Comparison of ENCODE assay signal across 30 mouse cellular contexts in genomic region chr16:58682046-58682445, GRCm38 (mm10). TPM values are rescaled to one million over a fixed set of nuclear protein-coding genes. Genes with fewer than 3 reads are reported as not detected.
A peak's percentile ranks its signal among the peaks of the same experiment; 100 is the strongest.
DNase-seq lines count a peak whose midpoint lies in the region; ATAC-seq and TF ChIP-seq lines count a peak whose summit lies in the region.
"Had no signal": no experiment of that assay in that cellular context is flagged by ENCODE, and none has a peak within 500 bp of the region (broad histone marks: within the 10 kb centered on the region; RNA-seq: fewer than 3 reads in every experiment).

No protein-coding gene starts in this region.

- no peak for TF ChIP-seq POLR2A in myocyte (IDR thresholded peaks at IDR 0.05; ENCODE audit: insufficient read length, low read depth)

- H3K4me1 ChIP-seq in liver, embryonic 11.5 days (replicated peaks; ENCODE audit: control insufficient read depth, insufficient read depth, low read length), result peaks cover 6% of the 10 kb centered on the region
- H3K4me1 ChIP-seq in liver, postnatal 0 days (ENCODE audit: insufficient read depth), result no peaks in the 10 kb centered on the region
- H3K4me1 ChIP-seq in liver, embryonic 13.5 days (replicated peaks), result peaks cover 43% of the 10 kb centered on the region
- peaks cover 41% of the 10 kb centered on the region for H3K4me1 ChIP-seq in liver, embryonic 15.5 days (replicated peaks)
- H3K4me1 ChIP-seq: embryonic facial prominence, embryonic 13.5 days; embryonic facial prominence, embryonic 15.5 days; forebrain, embryonic 10.5 days; forebrain, embryonic 12.5 days had no signal

- no peak for DNase-seq in liver, embryonic 11.5 days (ENCODE audit: low spot score)
- no peak for DNase-seq in liver, postnatal 0 days
- no peak for DNase-seq in liver, embryonic 13.5 days
- DNase-seq in heart, postnatal 10 days, result no peak
- no peak for DNase-seq in heart, adult 8-10 months (ENCODE audit: low spot score)
- DNase-seq: adrenal gland, adult 2 months; adrenal gland, postnatal 10 days; adrenal gland, postnatal 25 days; cerebellum, adult 11 months; cerebellum, adult 18-20 months; cerebellum, adult 8-10 months; cerebellum, adult 9-11 months; cerebellum, postnatal 14 days; cerebellum, postnatal 36 days; embryo, embryonic 11 days had no signal

- H3K27me3 ChIP-seq in liver, embryonic 11.5 days (replicated peaks; ENCODE audit: control insufficient read depth, insufficient read depth, low read length), result no peaks in the 10 kb centered on the region
- no peaks in the 10 kb centered on the region for H3K27me3 ChIP-seq in liver, postnatal 0 days (ENCODE audit: insufficient read depth, low read length)
- no peaks in the 10 kb centered on the region for H3K27me3 ChIP-seq in liver, embryonic 13.5 days
- no peaks in the 10 kb centered on the region for H3K27me3 ChIP-seq in liver, embryonic 15.5 days
- H3K27me3 ChIP-seq in myocyte (ENCODE audit: control insufficient read depth, insufficient read depth, insufficient read length), result no peaks in the 10 kb centered on the region
- H3K27me3 ChIP-seq: embryonic facial prominence, embryonic 13.5 days; embryonic facial prominence, embryonic 15.5 days; forebrain, embryonic 12.5 days had no signal

- H3K9ac ChIP-seq in liver, embryonic 11.5 days (ENCODE audit: low read depth, low read length), result no peak overlapping the region
- H3K9ac ChIP-seq in liver, postnatal 0 days (replicated peaks), result no peak overlapping the region
- no peak overlapping the region for H3K9ac ChIP-seq in liver, embryonic 13.5 days
- no peak overlapping the region for H3K9ac ChIP-seq in liver, embryonic 15.5 days
- H3K9ac ChIP-seq: embryonic facial prominence, embryonic 13.5 days; embryonic facial prominence, embryonic 15.5 days; forebrain, embryonic 12.5 days had no signal

- no peaks in the 10 kb centered on the region for H3K9me3 ChIP-seq in liver, embryonic 11.5 days (ENCODE audit: control insufficient read depth, low read length)
- H3K9me3 ChIP-seq in liver, postnatal 0 days (ENCODE audit: low read length), result no peaks in the 10 kb centered on the region
- no peaks in the 10 kb centered on the region for H3K9me3 ChIP-seq in liver, embryonic 13.5 days (replicated peaks)
- no peaks in the 10 kb centered on the region for H3K9me3 ChIP-seq in liver, embryonic 15.5 days (replicated peaks)
- H3K9me3 ChIP-seq: embryonic facial prominence, embryonic 13.5 days; embryonic facial prominence, embryonic 15.5 days; forebrain, embryonic 10.5 days; forebrain, embryonic 12.5 days had no signal

- intact Hi-C loops in heart, postnatal 10 days (cut with DNase I), result loop anchor here (5.0 kb wide), 1 partner anchor 70 kb away; no protein-coding TSS in a partner anchor

- no peak overlapping the region for H3K27ac ChIP-seq in liver, embryonic 11.5 days (ENCODE audit: low read depth, low read length)
- H3K27ac ChIP-seq in liver, postnatal 0 days (ENCODE audit: low read depth), result no peak overlapping the region
- H3K27ac ChIP-seq in liver, embryonic 13.5 days, result peak overlapping the region; percentile 62
- peak overlapping the region; percentile 62 for H3K27ac ChIP-seq in liver, embryonic 15.5 days (replicated peaks)
- H3K27ac ChIP-seq: embryonic facial prominence, embryonic 13.5 days; embryonic facial prominence, embryonic 15.5 days; forebrain, embryonic 10.5 days; forebrain, embryonic 12.5 days had no signal

- 87% methylated on average over 6 of the region's 6 CpGs for WGBS in liver, embryonic 11.5 days
- 89% methylated on average over 6 of the region's 6 CpGs for WGBS in liver, postnatal 0 days (ENCODE audit: insufficient replicate concordance)
- WGBS in liver, embryonic 13.5 days (ENCODE audit: insufficient replicate concordance), result 81% methylated on average over 6 of the region's 6 CpGs
- WGBS in liver, embryonic 15.5 days (ENCODE audit: insufficient replicate concordance), result 86% methylated on average over 6 of the region's 6 CpGs

- no peak overlapping the region for H3K4me2 ChIP-seq in liver, embryonic 11.5 days
- H3K4me2 ChIP-seq in liver, postnatal 0 days (ENCODE audit: low read depth, low read length), result no peak overlapping the region
- H3K4me2 ChIP-seq in liver, embryonic 13.5 days, result no peak overlapping the region
- H3K4me2 ChIP-seq in liver, embryonic 15.5 days, result no peak overlapping the region
- H3K4me2 ChIP-seq in myocyte (ENCODE audit: low read depth), result no peak overlapping the region
- H3K4me2 ChIP-seq: embryonic facial prominence, embryonic 13.5 days; embryonic facial prominence, embryonic 15.5 days; forebrain, embryonic 12.5 days had no signal

- ATAC-seq in liver, embryonic 11.5 days (replicated peaks; ENCODE audit: low FRiP score), result peak; percentile 38; the same call in 1 of the 2 replicates
- no peak for ATAC-seq in liver, postnatal 0 days
- 0 out of 2 replicates have a peak, but pooled peaks have one; percentile 25 for ATAC-seq in liver, embryonic 13.5 days (ENCODE audit: low read depth)
- ATAC-seq in liver, embryonic 15.5 days (ENCODE audit: insufficient read depth), result no peak
- ATAC-seq: forebrain, embryonic 14.5 days had no signal

- no peaks in the 10 kb centered on the region for H3K79me2 ChIP-seq in myocyte (ENCODE audit: control insufficient read depth, insufficient read depth)

- no peak overlapping the region for H3K4me3 ChIP-seq in liver, embryonic 11.5 days (ENCODE audit: low read depth, low read length)
- no peak overlapping the region for H3K4me3 ChIP-seq in liver, postnatal 0 days (ENCODE audit: low read depth, low read length)
- no peak overlapping the region for H3K4me3 ChIP-seq in liver, embryonic 13.5 days (replicated peaks)
- no peak overlapping the region for H3K4me3 ChIP-seq in liver, embryonic 15.5 days (replicated peaks)
- H3K4me3 ChIP-seq in myocyte, result no peak overlapping the region
- H3K4me3 ChIP-seq: embryonic facial prominence, embryonic 13.5 days; embryonic facial prominence, embryonic 15.5 days; erythroblast, embryonic 14.5 days; forebrain, embryonic 10.5 days; forebrain, embryonic 12.5 days had no signal

- no peak overlapping the region for H3ac ChIP-seq in myocyte (ENCODE audit: control insufficient read depth, insufficient read length)

- TF ChIP-seq EP300 in liver, postnatal 0 days (IDR thresholded peaks at IDR 0.05; ENCODE audit: low read depth), result no peak

- peaks cover 18% of the 10 kb centered on the region for H3K36me3 ChIP-seq in liver, embryonic 11.5 days (ENCODE audit: control insufficient read depth, insufficient read depth, low read length)
- peaks cover 36% of the 10 kb centered on the region for H3K36me3 ChIP-seq in liver, postnatal 0 days (replicated peaks; ENCODE audit: insufficient read depth, low read length)
- H3K36me3 ChIP-seq in liver, embryonic 13.5 days, result peaks cover 53% of the 10 kb centered on the region
- peaks cover 51% of the 10 kb centered on the region for H3K36me3 ChIP-seq in liver, embryonic 15.5 days (replicated peaks)
- H3K36me3 ChIP-seq in myocyte (ENCODE audit: control insufficient read depth, insufficient read depth), result peaks cover 19% of the 10 kb centered on the region

- TF ChIP-seq CTCF in liver, postnatal 0 days (IDR thresholded peaks at IDR 0.05; ENCODE audit: low read depth), result no peak

TF ChIP-seq in myocyte, 11 proteins besides CTCF, POLR2A, EP300 and RAD21:
- TF ChIP-seq USF1 (IDR thresholded peaks at IDR 0.05; ENCODE audit: low read depth) (no peak), POLR2AphosphoS2 (IDR thresholded peaks at IDR 0.05; ENCODE audit: insufficient read length, low read depth) (peak; percentile 23)

RNA-seq across cellular contexts. Expression of gene Cpox, which starts 12.0 kb away (rescaled TPM):
- polyA plus RNA-seq in liver, embryonic 11.5 days (2014; fragmentation: Nextera tagmentation; extraction: Ambion mirVana), result 388 and 389 TPM in 2 replicates
- 178 and 189 TPM in 2 replicates for polyA plus RNA-seq in liver, postnatal 0 days (2015; fragmentation: Nextera tagmentation; extraction: Ambion mirVana)
- 422 and 453 TPM in 2 replicates for polyA plus RNA-seq in liver, embryonic 13.5 days (2015; fragmentation: Nextera tagmentation; extraction: Ambion mirVana)
- 496 and 576 TPM in 2 replicates for polyA plus RNA-seq in liver, embryonic 15.5 days (2015; fragmentation: Nextera tagmentation; extraction: Ambion mirVana)
- polyA plus RNA-seq in myocyte (2012; fragmentation: generic; extraction: Trizol), result 20.0 TPM
- 10 to 100 TPM; 20.4 to 25.7 TPM for total RNA-seq in heart, postnatal 10 days (2021)
- 10 to 100 TPM; 39.1 to 46.8 (median 41.3) TPM for total RNA-seq in heart, adult 8-10 months (2022)

RNA-seq across cellular contexts. Expression of gene Gpr15, which starts 36.8 kb away (rescaled TPM):
- polyA plus RNA-seq in liver, embryonic 11.5 days (2014; fragmentation: Nextera tagmentation; extraction: Ambion mirVana), result not detected in 2 replicates
- polyA plus RNA-seq in liver, postnatal 0 days (2015; fragmentation: Nextera tagmentation; extraction: Ambion mirVana), result 0.11 TPM in 1 of 2 replicates, not detected in the other
- 0.06 and 0.16 TPM in 2 replicates for polyA plus RNA-seq in liver, embryonic 13.5 days (2015; fragmentation: Nextera tagmentation; extraction: Ambion mirVana)
- polyA plus RNA-seq in liver, embryonic 15.5 days (2015; fragmentation: Nextera tagmentation; extraction: Ambion mirVana), result 0.05 and 0.12 TPM in 2 replicates
- not detected for polyA plus RNA-seq in myocyte (2012; fragmentation: generic; extraction: Trizol)
- not detected for total RNA-seq in heart, postnatal 10 days (2021)
- total RNA-seq in heart, adult 8-10 months (2022), result not detected
- total RNA-seq: adrenal gland, adult 2 months; adrenal gland, postnatal 10 days; adrenal gland, postnatal 25 days; adrenal gland, postnatal 4 days; common myeloid progenitor, adult 5-6 weeks; ES-E14; MEL had no signal
- polyA plus RNA-seq: adrenal gland, adult 2 months; C2C12; embryonic facial prominence, embryonic 11.5 days; erythroblast, embryonic 14.5 days; forebrain, embryonic 10.5 days; forebrain, embryonic 14.5 days had no signal

RNA-seq across cellular contexts. Expression of gene E330017A01Rik, which starts 43.5 kb away (rescaled TPM):
- polyA plus RNA-seq in liver, embryonic 11.5 days (2014; fragmentation: Nextera tagmentation; extraction: Ambion mirVana), result not detected in 2 replicates
- not detected in 2 replicates for polyA plus RNA-seq in liver, postnatal 0 days (2015; fragmentation: Nextera tagmentation; extraction: Ambion mirVana)
- polyA plus RNA-seq in liver, embryonic 13.5 days (2015; fragmentation: Nextera tagmentation; extraction: Ambion mirVana), result not detected in 2 replicates
- polyA plus RNA-seq in liver, embryonic 15.5 days (2015; fragmentation: Nextera tagmentation; extraction: Ambion mirVana), result not detected in 2 replicates
- polyA plus RNA-seq in myocyte (2012; fragmentation: generic; extraction: Trizol), result not detected
- total RNA-seq in heart, postnatal 10 days (2021), result not detected
- not detected for total RNA-seq in heart, adult 8-10 months (2022)
- total RNA-seq: adrenal gland, adult 2 months; adrenal gland, postnatal 10 days; adrenal gland, postnatal 25 days; adrenal gland, postnatal 4 days; common myeloid progenitor, adult 5-6 weeks; ES-E14 had no signal
- polyA plus RNA-seq: adrenal gland, adult 2 months; brain, embryonic 14.5 days; C2C12; embryonic facial prominence, embryonic 11.5 days; embryonic facial prominence, embryonic 13.5 days; embryonic facial prominence, embryonic 15.5 days; erythroblast, embryonic 14.5 days; forebrain, embryonic 10.5 days; forebrain, embryonic 12.5 days; forebrain, embryonic 14.5 days had no signal

RNA-seq across cellular contexts. Expression of gene Cldnd1, which starts 45.7 kb away (rescaled TPM):
- 65.3 and 73.3 TPM in 2 replicates for polyA plus RNA-seq in liver, embryonic 11.5 days (2014; fragmentation: Nextera tagmentation; extraction: Ambion mirVana)
- polyA plus RNA-seq in liver, postnatal 0 days (2015; fragmentation: Nextera tagmentation; extraction: Ambion mirVana), result 23.8 and 28.4 TPM in 2 replicates
- polyA plus RNA-seq in liver, embryonic 13.5 days (2015; fragmentation: Nextera tagmentation; extraction: Ambion mirVana), result 32.9 and 41.4 TPM in 2 replicates
- 24.6 and 25.4 TPM in 2 replicates for polyA plus RNA-seq in liver, embryonic 15.5 days (2015; fragmentation: Nextera tagmentation; extraction: Ambion mirVana)
- 68.1 TPM for polyA plus RNA-seq in myocyte (2012; fragmentation: generic; extraction: Trizol)
- total RNA-seq in heart, postnatal 10 days (2021), result 10 to 100 TPM; 69.1 to 69.7 TPM
- 10 to 100 TPM; 48.4 to 52.1 (median 49.0) TPM for total RNA-seq in heart, adult 8-10 months (2022)

Comparison
In these comparisons a context has a peak if more than half of its experiments do, and no peak if none do; other contexts are left out.
1. ATAC-seq: peak in liver, embryonic 11.5 days (single experiment) and liver, embryonic 13.5 days (single experiment); none in liver, postnatal 0 days (single experiment) and liver, embryonic 15.5 days (single experiment).
2. H3K27ac ChIP-seq: peak in liver, embryonic 13.5 days (single experiment) and liver, embryonic 15.5 days (single experiment); none in liver, embryonic 11.5 days (single experiment) and liver, postnatal 0 days (single experiment).